ENCODE assay signal across 13 mouse cellular contexts in the genomic region with DNA sequence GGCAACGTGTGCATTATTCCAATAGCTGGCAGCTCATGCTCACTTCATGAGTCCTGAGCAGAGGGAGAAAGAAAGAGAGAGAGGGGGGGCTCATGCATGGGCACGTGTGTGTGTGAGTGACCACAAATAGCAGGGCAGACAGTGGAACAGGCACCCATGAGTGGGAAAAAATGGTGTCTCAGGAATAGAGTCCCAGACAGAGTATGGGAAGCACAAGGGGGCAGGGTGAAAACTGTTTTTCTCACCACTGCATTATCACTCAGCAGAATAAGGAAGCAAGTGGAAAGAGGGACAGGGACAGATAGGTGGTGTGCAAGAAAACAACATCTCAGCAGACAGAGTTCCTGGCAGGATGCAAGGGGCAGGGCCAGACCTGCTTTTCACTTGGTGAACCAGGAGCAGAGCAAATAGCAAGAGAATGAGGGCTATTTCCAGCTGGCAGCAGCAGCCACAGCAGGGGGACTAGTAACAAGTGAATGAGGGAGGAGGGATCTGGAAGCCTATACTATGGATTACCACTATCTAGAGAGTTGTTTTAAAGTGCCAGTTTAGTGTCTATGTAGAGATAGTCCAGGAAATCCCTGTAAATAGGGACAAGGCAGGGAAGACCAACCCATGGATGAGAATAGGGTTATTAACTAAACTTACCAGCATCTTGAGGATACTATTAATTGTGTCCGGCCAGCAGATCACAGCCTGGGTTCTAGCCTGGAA. TPM values are rescaled to one million over a fixed set of nuclear protein-coding genes. Genes with fewer than 3 reads are reported as not detected.
A peak's percentile ranks its signal among the peaks of the same experiment; 100 is the strongest.
DNase-seq lines count a peak whose midpoint lies in the region; ATAC-seq and TF ChIP-seq lines count a peak whose summit lies in the region.
"Had no signal": no experiment of that assay in that cellular context is flagged by ENCODE, and none has a peak within 500 bp of the region (broad histone marks: within the 10 kb centered on the region; RNA-seq: fewer than 3 reads in every experiment).

No protein-coding gene starts in this region.

- H3K27ac ChIP-seq in heart, embryonic 11.5 days (ENCODE audit: low read depth, low read length) = no peak overlapping the region
- no peak overlapping the region for H3K27ac ChIP-seq in midbrain, postnatal 0 days (ENCODE audit: low read depth, low read length)
- H3K27ac ChIP-seq: embryonic facial prominence, embryonic 15.5 days had no signal

- H3K9me3 ChIP-seq in heart, embryonic 11.5 days (replicated peaks; ENCODE audit: control insufficient read depth, low read length) = no peaks in the 10 kb centered on the region
- H3K9me3 ChIP-seq in midbrain, postnatal 0 days (ENCODE audit: low read length) = no peaks in the 10 kb centered on the region
- H3K9me3 ChIP-seq: embryonic facial prominence, embryonic 15.5 days had no signal

- no peaks in the 10 kb centered on the region for H3K4me1 ChIP-seq in heart, embryonic 11.5 days (ENCODE audit: control insufficient read depth, insufficient read depth, low read length)
- no peaks in the 10 kb centered on the region for H3K4me1 ChIP-seq in midbrain, postnatal 0 days (ENCODE audit: insufficient read depth, low read length)

- 57% methylated on average over 3 of the region's 3 CpGs for WGBS in heart, embryonic 11.5 days (ENCODE audit: insufficient replicate concordance)
- 68% methylated on average over 3 of the region's 3 CpGs for WGBS in midbrain, postnatal 0 days

- TF ChIP-seq CTCF in midbrain, postnatal 0 days (IDR thresholded peaks at IDR 0.05) = no peak

- ATAC-seq in heart, embryonic 11.5 days (replicated peaks; ENCODE audit: insufficient number of reproducible peaks, low FRiP score, low TSS enrichment) = no peak; the same call in 1 of the 2 replicates
- ATAC-seq in erythroid progenitor cell, adult 5-6 weeks (replicated peaks; ENCODE audit: low FRiP score, poor library complexity, severe bottlenecking) = peak; percentile 59
- peak; percentile 50 for ATAC-seq in megakaryocyte, adult 5-6 weeks (ENCODE audit: poor library complexity, severe bottlenecking)
- no peak for ATAC-seq in midbrain, postnatal 0 days (ENCODE audit: low FRiP score)
- ATAC-seq: inflammation-experienced regulatory T-cells, adult 6 months had no signal

- no peaks in the 10 kb centered on the region for H3K27me3 ChIP-seq in heart, embryonic 11.5 days (ENCODE audit: control insufficient read depth, insufficient read depth, low read length)
- no peaks in the 10 kb centered on the region for H3K27me3 ChIP-seq in midbrain, postnatal 0 days (ENCODE audit: insufficient read depth, low read length)
- H3K27me3 ChIP-seq: embryonic facial prominence, embryonic 15.5 days had no signal

- no peak overlapping the region for H3K9ac ChIP-seq in heart, embryonic 11.5 days (ENCODE audit: low read depth, low read length)
- H3K9ac ChIP-seq in midbrain, postnatal 0 days (replicated peaks; ENCODE audit: low read length, poor library complexity, severe bottlenecking) = no peak overlapping the region
- H3K9ac ChIP-seq: embryonic facial prominence, embryonic 15.5 days had no signal

- no peak for DNase-seq in heart, postnatal 4 days
- peak; percentile 46 for DNase-seq in A20 (ENCODE audit: low read depth, low spot score)
- DNase-seq in midbrain, postnatal 0 days (ENCODE audit: low spot score) = no peak
- DNase-seq in spleen, adult 12 weeks (ENCODE audit: low spot score) = no peak
- DNase-seq in cerebellum, adult 18-20 months = no peak
- DNase-seq: spleen, adult 18-20 months had no signal

- no peak overlapping the region for H3K4me3 ChIP-seq in heart, embryonic 11.5 days (ENCODE audit: low read depth, low read length)
- H3K4me3 ChIP-seq in midbrain, postnatal 0 days (ENCODE audit: low read depth, low read length) = no peak overlapping the region
- H3K4me3 ChIP-seq: embryonic facial prominence, embryonic 15.5 days had no signal

- H3K36me3 ChIP-seq in heart, embryonic 11.5 days (ENCODE audit: control insufficient read depth, insufficient read depth, low read length) = no peaks in the 10 kb centered on the region
- H3K36me3 ChIP-seq in midbrain, postnatal 0 days (ENCODE audit: insufficient read depth, low read length) = no peaks in the 10 kb centered on the region
- H3K36me3 ChIP-seq: embryonic facial prominence, embryonic 15.5 days had no signal

- peak overlapping the region; percentile 14; the same call in 1 of the 2 replicates for H3K4me2 ChIP-seq in heart, embryonic 11.5 days
- H3K4me2 ChIP-seq in midbrain, postnatal 0 days (ENCODE audit: low read depth, low read length, poor library complexity, severe bottlenecking) = no peak overlapping the region
- H3K4me2 ChIP-seq: embryonic facial prominence, embryonic 15.5 days had no signal

RNA-seq across cellular contexts. Expression of a gene that starts 49.5 kb away (rescaled TPM):
- 0.40 TPM in 1 of 2 replicates, not detected in the other for polyA plus RNA-seq in heart, embryonic 11.5 days (2014; fragmentation: Nextera tagmentation; extraction: Ambion mirVana)
- total RNA-seq in heart, postnatal 4 days (2021) = not detected
- total RNA-seq in erythroid progenitor cell, adult 5-6 weeks (2015; ENCODE audit: low replicate concordance) = 1.4 and 14.7 TPM in 2 replicates
- 2.7 and 4.1 TPM in 2 replicates for total RNA-seq in erythroid progenitor cell, adult 5-6 weeks (2017; ENCODE audit: low replicate concordance)
- total RNA-seq in megakaryocyte, adult 5-6 weeks (2015) = 104 and 108 TPM in 2 replicates
- 132 and 137 TPM in 2 replicates for total RNA-seq in megakaryocyte, adult 5-6 weeks (2017)
- total RNA-seq in midbrain, postnatal 0 days (2014; rRNA removed) = 0.19 and 0.93 TPM in 2 replicates
- polyA plus RNA-seq in midbrain, postnatal 0 days (2015; fragmentation: Nextera tagmentation; extraction: Ambion mirVana) = 0.42 and 0.46 TPM in 2 replicates
- total RNA-seq: left cerebral cortex, adult 18-20 months had no signal
- polyA plus RNA-seq: C2C12 had no signal

Comparison
In these comparisons a context has a peak if more than half of its experiments do, and no peak if none do; other contexts are left out.
1. ATAC-seq: peak in erythroid progenitor cell, adult 5-6 weeks (single experiment) and megakaryocyte, adult 5-6 weeks (single experiment); none in heart, embryonic 11.5 days (single experiment) and midbrain, postnatal 0 days (single experiment).
2. RNA of a gene that starts 49.5 kb away (total RNA-seq): 104 to 137 TPM in megakaryocyte, adult 5-6 weeks; 1.4 to 14.7 TPM in erythroid progenitor cell, adult 5-6 weeks, 0.19 to 0.93 TPM in midbrain, postnatal 0 days and not detected in heart, postnatal 4 days; every median in the first group is over 4 times any median in the second.